Mouse (Mus musculus) embryonic facial prominence, embryonic 11.5 days (tissue): ENCODE measurements at regions not wholly inside any gene's neighbourhood (a gene's known extent, or its start where the extent isn't known, plus 50 kb on each side); places are given as distances from the start of the nearest gene placed in this dataset.

Experiments
- ATAC-seq: fragments of 200-750 bp; cut with Nextera tagmentation; replicated peaks from 2 replicates; pipeline ENCODE4 v1.8.0; 2017; ENCODE audit warnings: low read depth; ENCODE audit not compliant: insufficient number of reproducible peaks, low FRiP score, low TSS enrichment
- DNase-seq: peaks from one replicate; pipeline ENCODE4 v3.0.0-alpha.2; 2015; ENCODE audit warnings: low spot score
- H3K27ac ChIP-seq: fragments of 300-500 bp; sonication (generic); replicated peaks from 2 replicates; pipeline ENCODE4 v1.5.1; 2014; ENCODE audit warnings: mild to moderate bottlenecking, low read depth, low read length, control low read depth
- H3K27me3 ChIP-seq: fragments of 300-500 bp; sonication (generic); 2 replicates; pipeline ENCODE4 v1.6.1; 2014; ENCODE audit warnings: mild to moderate bottlenecking, low read length, moderate library complexity, mixed read lengths; ENCODE audit not compliant: control insufficient read depth, insufficient read depth
- H3K36me3 ChIP-seq: fragments of 300-500 bp; sonication (generic); replicated peaks from 2 replicates; pipeline ENCODE4 v1.6.1; 2014; ENCODE audit warnings: low read depth, mild to moderate bottlenecking, low read length, moderate library complexity, mixed read lengths; ENCODE audit not compliant: control insufficient read depth, insufficient read depth
- H3K4me1 ChIP-seq: fragments of 300-500 bp; sonication (generic); 2 replicates; pipeline ENCODE4 v1.6.1; 2014; ENCODE audit warnings: low read length, mixed read lengths; ENCODE audit not compliant: control insufficient read depth, insufficient read depth
- H3K4me2 ChIP-seq: fragments of 300-500 bp; sonication (generic); 2 replicates; pipeline ENCODE4 v1.6.1; 2014; ENCODE audit warnings: low read depth, mild to moderate bottlenecking, control low read depth, low read length, moderate library complexity
- H3K4me3 ChIP-seq: fragments of 300-500 bp; sonication (generic); 2 replicates; pipeline ENCODE4 v1.5.1; 2014; ENCODE audit warnings: low read depth, low read length, control low read depth
- H3K9ac ChIP-seq: fragments of 300-500 bp; sonication (generic); replicated peaks from 2 replicates; pipeline ENCODE4 v1.6.1; 2014; ENCODE audit warnings: mild to moderate bottlenecking, control low read depth, low read length
- H3K9me3 ChIP-seq: fragments of 300-500 bp; sonication (generic); replicated peaks from 2 replicates; pipeline ENCODE4 v1.6.1; 2016; ENCODE audit warnings: mild to moderate bottlenecking, low read length, inconsistent platforms, mixed read lengths; ENCODE audit not compliant: control insufficient read depth
- WGBS: fragments of 180-500 bp; shearing (Covaris S2); extraction: QIAGEN DNeasy Blood & Tissue Kit; methylation state at CpG from one replicate; pipeline ENCODE4 v1.1.7; 2014; 5-methylcytosine and 5-hydroxymethylcytosine counted together

DNA sequence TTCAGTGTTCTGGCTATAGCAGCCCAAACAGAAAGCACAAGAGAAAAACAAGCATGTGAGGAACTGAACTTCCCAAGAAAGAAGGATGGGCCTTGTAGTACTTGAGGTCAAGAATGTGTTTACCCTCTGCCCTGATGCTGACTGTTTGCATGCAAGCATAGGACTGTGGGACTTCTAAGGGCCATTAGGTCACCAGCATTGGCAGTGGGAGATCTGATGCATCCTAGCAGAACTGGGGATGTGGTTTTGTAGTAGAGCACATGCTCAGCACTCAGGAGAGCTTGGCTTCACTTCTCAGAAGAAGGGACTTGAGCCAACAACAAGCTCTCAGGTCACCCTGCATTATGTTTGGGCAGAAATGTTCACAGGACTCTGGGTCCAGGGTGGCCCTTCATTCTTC, 178.3 kb upstream of the Tle1 start:
- H3K36me3 ChIP-seq = no peaks in the 10 kb centered on the region
- no peaks in the 10 kb centered on the region for H3K27me3 ChIP-seq
- DNase-seq = no peak
- H3K4me3 ChIP-seq = no peak overlapping the region
- ATAC-seq = no peak
- H3K27ac ChIP-seq = no peak overlapping the region
- no peaks in the 10 kb centered on the region for H3K4me1 ChIP-seq
- H3K9me3 ChIP-seq = no peaks in the 10 kb centered on the region
- H3K9ac ChIP-seq = no peak overlapping the region
- no peak overlapping the region for H3K4me2 ChIP-seq

- no peaks in the 10 kb centered on the region for H3K9me3 ChIP-seq
- no peak overlapping the region for H3K4me3 ChIP-seq
- WGBS = 44% methylated on average over 1 of the region's 1 CpGs
- DNase-seq (no peak), ATAC-seq (no peak)
- no peaks in the 10 kb centered on the region for H3K27me3 ChIP-seq
- no peak overlapping the region for H3K4me2 ChIP-seq
- H3K27ac ChIP-seq = no peak overlapping the region
- no peaks in the 10 kb centered on the region for H3K4me1 ChIP-seq
- H3K9ac ChIP-seq = no peak overlapping the region
- H3K36me3 ChIP-seq = no peaks in the 10 kb centered on the region
Measured at GRCm38 (mm10) chr4:72377520-72377919, 176.8 kb upstream of the Tle1 start.

DNA sequence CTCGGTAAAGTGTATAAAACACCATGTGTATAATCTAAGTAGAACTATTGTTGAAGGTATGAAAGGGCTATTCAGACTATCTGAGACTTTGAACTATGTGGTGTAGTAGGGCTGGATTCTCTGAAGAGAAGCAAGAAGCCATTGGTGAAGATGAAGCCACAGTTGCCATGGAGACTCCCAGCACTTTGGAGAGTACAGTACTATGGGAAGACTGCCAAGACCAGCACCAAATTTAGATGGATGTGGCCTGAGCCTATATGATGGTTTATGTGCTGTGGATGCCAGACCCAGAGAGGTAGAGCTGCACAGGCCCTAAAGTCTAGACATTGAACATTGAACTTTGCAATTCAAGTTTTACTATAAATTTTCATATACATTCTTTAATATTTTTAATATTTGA, 151.3 kb upstream of the Tle1 start:
- Histone ChIP-seq H3K27me3 (no peaks in the 10 kb centered on the region), H3K9ac (no peak overlapping the region), H3K9me3 (no peaks in the 10 kb centered on the region), H3K27ac (no peak overlapping the region), H3K4me2 (no peak overlapping the region), H3K4me1 (no peaks in the 10 kb centered on the region), H3K36me3 (no peaks in the 10 kb centered on the region), H3K4me3 (no peak overlapping the region)
- 84% methylated on average over 1 of the region's 1 CpGs for WGBS
- ATAC-seq (no peak), DNase-seq (no peak)

DNA sequence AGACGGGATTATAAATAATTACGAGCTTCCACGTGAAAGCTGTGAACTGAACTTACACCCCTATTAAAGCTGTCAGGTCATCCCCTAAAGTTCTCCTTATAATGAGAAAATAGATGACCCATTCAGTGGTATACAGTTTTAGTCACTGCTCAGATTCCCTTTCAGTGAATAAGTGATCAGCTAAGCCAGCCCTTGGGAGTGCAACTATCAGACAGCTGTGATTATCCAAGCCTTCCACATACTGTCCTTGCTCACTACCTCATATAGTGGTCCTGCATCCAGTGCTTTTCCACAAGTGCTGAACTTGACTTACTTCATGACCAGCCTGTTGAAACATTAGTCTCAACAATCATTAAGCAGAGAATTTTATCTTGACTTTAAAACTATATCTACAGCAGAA, 131.2 kb upstream of the Tle1 start:
- DNase-seq = no peak
- no peak overlapping the region for H3K4me2 ChIP-seq
- H3K27me3 ChIP-seq = no peaks in the 10 kb centered on the region
- H3K9me3 ChIP-seq = no peaks in the 10 kb centered on the region
- H3K36me3 ChIP-seq = no peaks in the 10 kb centered on the region
- H3K9ac ChIP-seq = no peak overlapping the region
- 59% methylated on average over 3 of the region's 3 CpGs for whole genome bisulfite sequencing
- H3K27ac ChIP-seq = no peak overlapping the region
- H3K4me3 ChIP-seq = no peak overlapping the region
- no peaks in the 10 kb centered on the region for H3K4me1 ChIP-seq
- no peak for ATAC-seq

GRCm38 (mm10) chr4:72329026-72329390, 128.3 kb upstream of the Tle1 start:
- H3K4me1 ChIP-seq = no peaks in the 10 kb centered on the region
- H3K4me3 ChIP-seq = no peak overlapping the region
- no peaks in the 10 kb centered on the region for H3K36me3 ChIP-seq
- H3K27me3 ChIP-seq = no peaks in the 10 kb centered on the region
- H3K9me3 ChIP-seq = no peaks in the 10 kb centered on the region
- H3K4me2 ChIP-seq = no peak overlapping the region
- DNase-seq (no peak), ATAC-seq (no peak)
- H3K9ac ChIP-seq = no peak overlapping the region
- no peak overlapping the region for H3K27ac ChIP-seq

- DNase-seq = no peak
- 98% methylated on average over 2 of the region's 2 CpGs for WGBS
- no peaks in the 10 kb centered on the region for H3K36me3 ChIP-seq
- H3K4me3 ChIP-seq = no peak overlapping the region
- H3K9ac ChIP-seq = no peak overlapping the region
- H3K27ac ChIP-seq = no peak overlapping the region
- H3K9me3 ChIP-seq = no peaks in the 10 kb centered on the region
- H3K27me3 ChIP-seq = no peaks in the 10 kb centered on the region
- no peak for ATAC-seq
- no peaks in the 10 kb centered on the region for H3K4me1 ChIP-seq
- no peak overlapping the region for H3K4me2 ChIP-seq
Measured at GRCm38 (mm10) chr4:72328282-72329025, 127.7 kb upstream of the Tle1 start.

DNA sequence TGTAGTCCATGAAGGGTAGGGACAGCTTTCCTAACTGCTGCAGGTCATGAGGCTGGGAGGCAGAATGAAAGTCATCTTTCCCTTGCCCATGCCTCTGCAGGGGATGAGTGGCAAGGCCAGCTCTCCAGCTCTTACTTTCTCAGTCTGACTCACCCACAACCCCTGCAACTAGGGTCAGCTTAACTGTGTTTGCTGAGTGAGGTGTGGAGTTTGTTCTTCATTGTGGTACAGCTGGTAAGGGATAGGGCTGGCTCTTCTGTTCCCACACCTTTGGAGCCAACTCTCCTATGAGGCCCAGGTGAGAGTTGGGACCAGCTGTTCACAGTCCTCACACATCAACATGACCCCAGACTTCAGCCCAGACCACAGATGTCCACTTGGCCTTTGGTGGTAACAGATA, 124.2 kb upstream of the Tle1 start:
- Histone ChIP-seq H3K4me1 (no peaks in the 10 kb centered on the region), H3K27me3 (no peaks in the 10 kb centered on the region), H3K36me3 (no peaks in the 10 kb centered on the region), H3K4me3 (no peak overlapping the region), H3K9ac (no peak overlapping the region), H3K27ac (no peak overlapping the region), H3K4me2 (no peak overlapping the region), H3K9me3 (no peaks in the 10 kb centered on the region)
- ATAC-seq (no peak), DNase-seq (no peak)

- ATAC-seq = no peak
- H3K27me3 ChIP-seq = no peaks in the 10 kb centered on the region
Measured at GRCm38 (mm10) chr4:72285112-72285675, 84.5 kb upstream of the Tle1 start.

More at GRCm38 (mm10) chr4:72285112-72285675, 84.5 kb upstream of the Tle1 start:
- H3K9me3 ChIP-seq = no peaks in the 10 kb centered on the region
- H3K36me3 ChIP-seq = no peaks in the 10 kb centered on the region
- DNase-seq = no peak
- H3K4me1 ChIP-seq = no peaks in the 10 kb centered on the region
- H3K9ac ChIP-seq = no peak overlapping the region
- no peak overlapping the region for H3K27ac ChIP-seq
- 30% methylated on average over 1 of the region's 1 CpGs for WGBS
- no peak overlapping the region for H3K4me3 ChIP-seq
- H3K4me2 ChIP-seq = no peak overlapping the region
